ENCODE assay signal across 8 mouse cellular contexts in genomic region chr12:11265382-11266281, GRCm38 (mm10). TPM values are rescaled to one million over a fixed set of nuclear protein-coding genes. Genes with fewer than 3 reads are reported as not detected.
DNase-seq lines count a peak whose midpoint lies in the region; ATAC-seq lines count a peak whose summit lies in the region.

Gene Gen1 (minus strand): TSS chr12:11265801.
Gene Smc6 (plus strand): TSS chr12:11265886.

- ATAC-seq in hindbrain, embryonic 12.5 days (ENCODE audit: low FRiP score): peak; percentile 100

- peak within 1 kb of the TSS; percentile 93 for H3K27ac ChIP-seq in hindbrain, embryonic 12.5 days

- H3K9ac ChIP-seq in hindbrain, embryonic 12.5 days: peak within 1 kb of the TSS; percentile 89

- DNase-seq in NIH3T3 (ENCODE audit: low read depth): peak; percentile 99
- peak; percentile 94 to 96 for DNase-seq in cerebellum, postnatal 10 days
- peak; percentile 88 to 91 for DNase-seq in frontal cortex, postnatal 10 days (ENCODE audit: low spot score in 2 of 2)
- DNase-seq in layer of hippocampus, postnatal 14 days (ENCODE audit: low spot score in 2 of 2): peak; percentile 88 to 94
- DNase-seq in lung, postnatal 14 days: peak; percentile 96
- DNase-seq in retina, adult 2 months (ENCODE audit: low read depth, low spot score): peak; percentile 90
- DNase-seq in thymus, postnatal 36 days: peak; percentile 89 to 91

- under 1% methylated on average over 80 of the region's 83 CpGs for WGBS in hindbrain, embryonic 12.5 days

- no peaks in the 10 kb centered on the region for H3K27me3 ChIP-seq in hindbrain, embryonic 12.5 days

- H3K4me2 ChIP-seq in hindbrain, embryonic 12.5 days (replicated peaks): peak within 1 kb of the TSS; percentile 93

- H3K36me3 ChIP-seq in hindbrain, embryonic 12.5 days: no peaks in the 10 kb centered on the region

- H3K9me3 ChIP-seq in hindbrain, embryonic 12.5 days (replicated peaks): no peaks in the 10 kb centered on the region

- H3K4me1 ChIP-seq in hindbrain, embryonic 12.5 days: peaks cover 31% of the 10 kb centered on the region

- H3K4me3 ChIP-seq in hindbrain, embryonic 12.5 days: peak within 1 kb of the TSS; percentile 89

RNA-seq across cellular contexts. Expression of gene Gen1, which starts in this region (rescaled TPM):
- polyA plus RNA-seq in hindbrain, embryonic 12.5 days (2016; fragmentation: Nextera tagmentation; extraction: Ambion mirVana): 7.6 and 10.4 TPM in 2 replicates
- total RNA-seq in layer of hippocampus, postnatal 14 days (2021): 1 to 10 TPM; 1.5 to 2.9 TPM

RNA-seq across cellular contexts. Expression of gene Smc6, which starts in this region (rescaled TPM):
- 125 and 128 TPM in 2 replicates for polyA plus RNA-seq in hindbrain, embryonic 12.5 days (2016; fragmentation: Nextera tagmentation; extraction: Ambion mirVana)
- total RNA-seq in layer of hippocampus, postnatal 14 days (2021): 10 to 100 TPM; 31.3 to 34.1 TPM

Comparison
In these comparisons a context has a peak if more than half of its experiments do, and no peak if none do; other contexts are left out.
1. Peak in every context shown above with its lines: DNase-seq, ATAC-seq, H3K4me3 ChIP-seq and H3K27ac ChIP-seq.